Mouse (Mus musculus) megakaryocyte, embryonic 14.5 days (primary cell): ENCODE measurements around the gene Vill.

Experiments
- FLI1 ChIP-seq: IDR thresholded peaks from 2 replicates; pipeline ENCODE4 v1.6.1; 2012; ENCODE audit warnings: low read length, inconsistent platforms, mixed read lengths
- GATA1 ChIP-seq: IDR thresholded peaks from 3 replicates; pipeline ENCODE4 v1.6.1; 2012; ENCODE audit warnings: mixed read lengths, low read length, inconsistent platforms, borderline replicate concordance

- no peak for TF ChIP-seq GATA1
- no peak for TF ChIP-seq FLI1
Observed at GRCm38 (mm10) chr9:119051158-119051557, 1.4 kb upstream of the Vill start.
